Mouse (Mus musculus): Measurements from ENCODE around the gene Ctla4. TPM values are rescaled to one million over a fixed set of nuclear protein-coding genes. Genes with fewer than 3 reads are reported as not detected.

The Ctla4 gene
- total RNA-seq, 2 experiments from 2014 or later, result not detected

- intact Hi-C loops (cut with DNase I), result loop anchor here (5.0 to 10.0 kb wide), 2 partner anchors 86 to 388 kb away; partner anchors contain the start of gene Raph1
Measured at GRCm38 (mm10) chr1:60952958-60953357, 66.2 kb downstream of the Ctla4 start.

GRCm38 (mm10) chr1:60953686-60954085 lies 66.9 kb downstream of the Ctla4 start:
- intact Hi-C loops (cut with DNase I), result loop anchor here (5.0 to 10.0 kb wide), 2 partner anchors 86 to 389 kb away; partner anchors contain the start of gene Raph1
- no peak for DNase-seq (ENCODE audit: low spot score in 2 of 2)

More at GRCm38 (mm10) chr1:60952958-60953357, 66.2 kb downstream of the Ctla4 start:
- DNase-seq (ENCODE audit: low spot score in 2 of 2), result no peak

GRCm38 (mm10) chr1:60954759-60955158 lies 68.0 kb downstream of the Ctla4 start:
- DNase-seq (ENCODE audit: low spot score in 2 of 2), result peak in 1 of 2 experiments; percentile 34
- intact Hi-C loops (cut with DNase I), result loop anchor here (5.0 to 10.0 kb wide), 2 partner anchors 87 to 390 kb away; partner anchors contain the start of gene Raph1

GRCm38 (mm10) chr1:60955186-60955585 lies 68.4 kb downstream of the Ctla4 start:
- intact Hi-C loops (cut with DNase I), result loop anchor here (10.0 kb wide), 1 partner anchor 390 kb away; the partner anchor contains the start of gene Raph1

GRCm38 (mm10) chr1:60956196-60956595 lies 69.4 kb downstream of the Ctla4 start:
- intact Hi-C loops (cut with DNase I), result loop anchor here (10.0 kb wide), 1 partner anchor 391 kb away; the partner anchor contains the start of gene Raph1
- no peak for DNase-seq (ENCODE audit: low spot score in 2 of 2)

More at GRCm38 (mm10) chr1:60955186-60955585, 68.4 kb downstream of the Ctla4 start:
- DNase-seq (ENCODE audit: low spot score in 2 of 2), result no peak

- no peak for DNase-seq (ENCODE audit: low spot score in 2 of 2)
- intact Hi-C loops (cut with DNase I), result loop anchor here (10.0 kb wide), 1 partner anchor 393 kb away; the partner anchor contains the start of gene Raph1
Measured at GRCm38 (mm10) chr1:60958287-60958686, 71.5 kb downstream of the Ctla4 start.

GRCm38 (mm10) chr1:60959246-60959645 lies 72.4 kb downstream of the Ctla4 start:
- no peak for DNase-seq (ENCODE audit: low spot score in 2 of 2)
- intact Hi-C loops (cut with DNase I), result loop anchor here (10.0 kb wide), 1 partner anchor 394 kb away; the partner anchor contains the start of gene Raph1

- intact Hi-C loops (cut with DNase I), result no loop called here
- no peak for DNase-seq (ENCODE audit: low spot score in 2 of 2)
Measured at GRCm38 (mm10) chr1:60960451-60960850, 73.7 kb downstream of the Ctla4 start.

GRCm38 (mm10) chr1:60961080-60961479 lies 74.3 kb downstream of the Ctla4 start:
- intact Hi-C loops (cut with DNase I), result no loop called here
- peak; percentile 81 to 84 for DNase-seq (ENCODE audit: low spot score in 2 of 2)

- DNase-seq (ENCODE audit: low spot score in 2 of 2), result no peak
- intact Hi-C loops (cut with DNase I), result no loop called here
Measured at GRCm38 (mm10) chr1:60962095-60962494, 75.3 kb downstream of the Ctla4 start.

Other genes starting within 250 kb of the Ctla4 start
- gene Cd28, start 170.2 kb upstream of the Ctla4 start, total RNA-seq (2021), result under 1 TPM; 0.20 to 0.34 TPM
- under 1 TPM in 1 of 2 experiments, not detected in 1; 0.31 TPM for gene Icos, start 90.9 kb downstream of the Ctla4 start, total RNA-seq (2021)

Measured in left cerebral cortex, postnatal 14 days (tissue).